Mouse (Mus musculus) thymus, adult 2 months (tissue): ENCODE measurements at regions not wholly inside any gene's neighbourhood (a gene's known extent, or its start where the extent isn't known, plus 50 kb on each side); places are given as distances from the start of the nearest gene placed in this dataset.
A peak's percentile ranks its signal among the peaks of the same experiment; 100 is the strongest.

Experiments
- DNase-seq: peaks from one replicate; pipeline ENCODE4 v3.0.0; 2021
- H3K27ac ChIP-seq: fragments of 200-500 bp; 2 replicates; pipeline ENCODE4 v1.5.1; 2012; ENCODE audit warnings: low read length, control low read depth; ENCODE audit not compliant: control insufficient read depth, insufficient read depth
- H3K27me3 ChIP-seq: fragments of 200-500 bp; 2 replicates; pipeline ENCODE4 v1.6.1; 2012; ENCODE audit warnings: mild to moderate bottlenecking, low read length, moderate library complexity, mixed read lengths; ENCODE audit not compliant: control insufficient read depth, insufficient read depth
- H3K36me3 ChIP-seq: fragments of 200-500 bp; 2 replicates; pipeline ENCODE4 v1.6.1; 2012; ENCODE audit warnings: mild to moderate bottlenecking, low read length, moderate library complexity; ENCODE audit not compliant: control insufficient read depth, insufficient read depth
- H3K4me1 ChIP-seq: fragments of 200-500 bp; replicated peaks from 2 replicates; pipeline ENCODE4 v1.6.1; 2012; ENCODE audit warnings: low read length; ENCODE audit not compliant: control insufficient read depth, insufficient read depth
- H3K4me3 ChIP-seq: fragments of 200-500 bp; 2 replicates; pipeline ENCODE4 v1.5.1; 2012; ENCODE audit warnings: mild to moderate bottlenecking, low read length, control low read depth, moderate library complexity; ENCODE audit not compliant: control insufficient read depth, insufficient read depth
- CTCF ChIP-seq: fragments of 200-500 bp; IDR thresholded peaks from 2 replicates; pipeline ENCODE4 v1.5.1; 2012; ENCODE audit warnings: mild to moderate bottlenecking, control low read depth, low read length, moderate library complexity, borderline replicate concordance; ENCODE audit not compliant: control insufficient read depth, poor library complexity, insufficient read depth; ENCODE audit errors: extremely low read depth
- POLR2A ChIP-seq: fragments of 200-500 bp; IDR thresholded peaks from 2 replicates; pipeline ENCODE4 v1.6.1; 2012; ENCODE audit warnings: mild to moderate bottlenecking, low read length, control low read depth, moderate library complexity; ENCODE audit not compliant: control insufficient read depth, poor library complexity, insufficient read depth; ENCODE audit errors: extremely low read depth
- WGBS: fragments of 180-500 bp; shearing (Covaris S2); methylation state at CpG from one replicate; pipeline ENCODE4 v1.1.7; 2018; 5-methylcytosine and 5-hydroxymethylcytosine counted together

DNA sequence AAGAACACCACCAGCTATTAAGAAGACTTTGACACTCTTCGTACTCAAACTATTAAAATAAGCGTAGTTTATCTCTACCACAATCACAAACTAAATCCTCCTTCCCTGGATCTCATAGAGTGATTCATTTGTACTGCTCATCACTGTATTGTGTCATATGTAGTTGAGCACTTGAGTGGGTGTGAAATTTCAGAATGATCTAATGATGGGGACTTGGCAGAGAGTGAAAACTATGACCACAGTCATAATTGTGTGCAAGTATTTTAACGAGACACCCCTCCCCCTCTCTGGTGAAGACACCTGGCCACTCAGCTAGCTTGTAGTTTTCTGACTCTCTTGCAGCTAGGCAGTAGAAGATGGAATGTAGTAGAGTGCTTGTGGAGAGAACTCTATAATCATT lies 80.2 kb upstream of the Cxcr4 start:
- no peak for DNase-seq
- TF ChIP-seq CTCF (no peak), POLR2A (no peak)
- H3K4me3 ChIP-seq = no peak overlapping the region
- no peaks in the 10 kb centered on the region for H3K36me3 ChIP-seq
- 94% methylated on average over 3 of the region's 3 CpGs for WGBS
- H3K27ac ChIP-seq = no peak overlapping the region
- no peaks in the 10 kb centered on the region for H3K27me3 ChIP-seq
- peaks cover 13% of the 10 kb centered on the region for H3K4me1 ChIP-seq

DNA sequence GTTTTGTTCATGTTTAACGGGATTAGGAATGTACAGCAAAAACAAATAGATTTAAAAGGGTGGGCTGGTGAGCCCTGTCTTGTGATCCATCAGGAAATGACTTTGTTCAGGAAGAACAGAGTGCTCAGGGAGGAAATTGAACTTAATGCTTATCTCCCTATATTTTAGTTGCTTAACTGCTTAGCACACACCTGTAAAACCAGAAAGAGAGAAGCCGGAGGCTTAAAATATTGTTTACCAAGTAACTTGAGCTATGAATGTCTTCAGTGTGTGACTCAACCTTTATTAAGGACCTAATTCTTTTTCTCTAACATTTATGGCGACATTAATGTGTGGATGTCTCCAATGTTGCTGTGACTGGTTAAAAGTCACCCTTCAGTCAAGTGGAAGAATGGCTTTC lies 79.4 kb upstream of the Cxcr4 start:
- Histone ChIP-seq H3K4me3 (no peak overlapping the region), H3K27ac (no peak overlapping the region)

DNA sequence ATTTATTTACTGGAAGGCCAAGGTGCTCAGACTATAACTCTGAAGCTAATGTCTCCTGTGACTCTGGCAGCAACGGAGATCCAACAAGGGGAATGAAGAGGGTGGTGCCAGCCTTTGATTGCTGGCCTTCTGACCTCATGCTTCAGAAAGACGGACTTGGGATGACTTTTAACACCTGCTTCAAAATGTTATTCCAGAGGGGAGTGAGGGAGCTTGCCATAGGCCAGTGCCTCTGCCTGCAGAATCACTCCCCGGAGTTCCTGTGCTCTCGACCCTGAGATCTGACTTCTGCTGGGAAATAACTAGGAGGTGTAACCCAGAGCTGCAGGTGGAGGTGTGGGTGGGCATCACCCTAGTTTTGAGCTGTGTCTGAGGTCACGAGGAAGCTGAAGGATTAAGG lies 78.9 kb upstream of the Cxcr4 start:
- Histone ChIP-seq H3K4me3 (no peak overlapping the region), H3K4me1 (peaks cover 13% of the 10 kb centered on the region), H3K36me3 (no peaks in the 10 kb centered on the region), H3K27me3 (no peaks in the 10 kb centered on the region), H3K27ac (no peak overlapping the region)
- no peak for DNase-seq
- TF ChIP-seq CTCF (no peak), POLR2A (no peak)
- 90% methylated on average over 5 of the region's 5 CpGs for WGBS

More for the DNA sequence above, 79.4 kb upstream of the Cxcr4 start:
- WGBS = 91% methylated on average over 3 of the region's 3 CpGs
- Histone ChIP-seq H3K36me3 (no peaks in the 10 kb centered on the region), H3K4me1 (peaks cover 13% of the 10 kb centered on the region), H3K27me3 (no peaks in the 10 kb centered on the region)
- DNase-seq = no peak
- TF ChIP-seq POLR2A (no peak), CTCF (no peak)

DNA sequence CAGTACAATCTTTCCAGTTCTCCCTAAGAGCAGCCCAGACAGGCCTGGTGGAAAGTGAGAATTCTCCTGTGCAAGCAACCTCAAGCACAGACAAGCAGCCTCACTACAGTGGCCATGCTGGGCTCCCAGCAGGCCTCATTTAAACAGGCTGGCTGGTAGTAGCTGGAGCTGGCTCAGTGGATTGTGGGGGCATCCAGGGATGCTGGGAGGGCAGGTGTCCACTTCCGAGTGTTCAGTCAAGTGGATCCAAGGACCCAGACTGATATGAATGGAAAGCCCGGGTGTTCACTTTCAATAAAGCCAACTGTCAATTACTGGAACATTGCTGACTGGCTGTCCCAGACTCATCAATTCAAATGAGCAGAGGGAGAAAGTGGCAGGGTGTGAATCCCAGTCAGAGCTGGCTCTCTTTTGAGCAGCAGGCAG lies 77.2 kb upstream of the Cxcr4 start:
- 94% methylated on average over 2 of the region's 2 CpGs for WGBS
- no peak for DNase-seq
- Histone ChIP-seq H3K27me3 (no peaks in the 10 kb centered on the region), H3K4me1 (peaks cover 8% of the 10 kb centered on the region), H3K4me3 (no peak overlapping the region), H3K27ac (no peak overlapping the region), H3K36me3 (no peaks in the 10 kb centered on the region)
- TF ChIP-seq POLR2A = no peak
- no peak for TF ChIP-seq CTCF

DNA sequence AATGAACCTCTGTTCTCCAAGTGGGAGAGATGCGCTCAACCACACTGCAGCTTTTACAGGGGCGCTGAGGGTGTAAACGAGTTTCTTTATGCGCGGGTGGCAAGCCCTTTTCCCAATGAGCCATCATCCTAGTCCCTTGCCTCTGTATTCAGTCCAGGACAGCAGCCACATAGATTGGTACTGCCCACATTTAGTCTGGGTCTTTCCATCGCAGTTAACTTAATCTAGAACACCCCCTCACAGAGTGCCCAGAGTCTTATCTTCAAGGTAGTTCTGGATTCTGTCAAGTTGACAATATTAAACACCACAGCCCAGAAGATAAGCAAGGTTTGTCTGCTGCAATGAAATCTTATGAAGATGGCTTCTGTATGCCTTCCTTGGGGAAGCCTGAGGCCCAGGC lies 76.6 kb upstream of the Cxcr4 start:
- H3K36me3 ChIP-seq = no peaks in the 10 kb centered on the region
- H3K4me1 ChIP-seq = peaks cover 8% of the 10 kb centered on the region
- H3K4me3 ChIP-seq = no peak overlapping the region
- 98% methylated on average over 6 of the region's 6 CpGs for WGBS
- no peak overlapping the region for H3K27ac ChIP-seq
- TF ChIP-seq CTCF = no peak
- no peak for TF ChIP-seq POLR2A
- no peak for DNase-seq
- H3K27me3 ChIP-seq = no peaks in the 10 kb centered on the region

DNA sequence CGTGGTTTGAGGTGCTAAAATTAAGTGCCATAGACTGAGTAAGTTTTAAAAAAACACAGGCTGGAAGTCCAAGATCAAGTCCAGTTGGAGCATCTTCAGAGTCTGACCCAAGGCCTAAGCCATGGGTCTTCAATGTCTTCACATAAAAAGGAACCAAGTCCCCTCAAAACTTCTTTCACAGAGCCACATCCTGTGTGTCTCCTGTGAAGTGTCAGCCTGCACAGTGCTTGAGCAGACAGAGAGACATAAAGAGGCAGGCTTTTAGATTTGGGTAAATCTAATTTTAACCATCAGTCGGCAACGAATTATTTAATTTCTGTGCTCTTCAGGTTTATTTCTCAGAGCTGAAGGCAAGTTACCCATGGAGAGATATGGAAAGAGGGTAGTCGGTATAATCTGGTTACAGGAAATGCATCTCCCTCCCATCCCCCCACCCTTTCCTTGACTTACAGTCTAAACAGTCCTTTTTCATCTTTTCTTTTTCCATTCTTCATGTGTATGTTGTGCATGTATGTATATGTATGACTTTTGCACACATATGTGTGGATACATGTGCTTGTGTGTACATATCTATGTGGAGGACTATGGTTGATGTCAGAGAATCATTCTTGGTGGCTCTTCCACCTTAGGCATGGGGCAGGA lies 75.1 kb upstream of the Cxcr4 start:
- Histone ChIP-seq H3K4me1 (peaks cover 8% of the 10 kb centered on the region), H3K36me3 (no peaks in the 10 kb centered on the region), H3K27me3 (no peaks in the 10 kb centered on the region), H3K27ac (no peak overlapping the region), H3K4me3 (no peak overlapping the region)
- TF ChIP-seq CTCF (no peak), POLR2A (no peak)
- DNase-seq = peak; percentile 43
- WGBS = 22% methylated on average over 4 of the region's 4 CpGs

DNA sequence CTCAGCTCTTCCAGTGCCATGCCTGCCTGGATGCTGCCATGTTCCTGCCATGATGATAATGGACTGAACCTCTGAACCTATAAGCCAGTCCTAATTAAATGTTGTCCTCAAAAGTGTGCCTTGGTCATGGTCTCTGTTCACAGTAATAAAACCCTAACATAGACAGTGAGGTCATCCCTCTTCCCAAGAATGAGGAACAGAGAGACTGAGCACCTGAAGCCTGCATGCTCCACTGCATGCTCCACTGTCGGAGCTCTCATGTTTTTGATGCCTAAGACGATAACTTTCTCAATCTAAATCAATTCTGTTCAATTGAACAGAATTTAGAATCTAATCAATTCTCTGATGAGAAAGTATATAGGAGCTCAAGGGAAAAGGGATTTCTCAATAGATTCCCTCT lies 71.1 kb upstream of the Cxcr4 start:
- DNase-seq = no peak
- Histone ChIP-seq H3K27ac (no peak overlapping the region), H3K4me3 (no peak overlapping the region), H3K36me3 (no peaks in the 10 kb centered on the region), H3K4me1 (peaks cover 4% of the 10 kb centered on the region), H3K27me3 (no peaks in the 10 kb centered on the region)
- 98% methylated on average over 2 of the region's 2 CpGs for WGBS
- TF ChIP-seq CTCF (no peak), POLR2A (no peak)
